Mouse (Mus musculus) bone marrow, adult 2 months (tissue): ENCODE results near the gene Sst.

Experiments used
- CTCF ChIP-seq: fragments of 200-500 bp; IDR thresholded peaks from 2 replicates; pipeline ENCODE4 v1.5.1; 2011; ENCODE audit warnings: low read length, control low read depth; ENCODE audit not compliant: control insufficient read depth, insufficient read depth
- POLR2A ChIP-seq: fragments of 200-500 bp; IDR thresholded peaks from 2 replicates; pipeline ENCODE4 v1.6.1; 2011; ENCODE audit warnings: low read depth, mild to moderate bottlenecking, control low read depth, low read length, borderline replicate concordance; ENCODE audit not compliant: control insufficient read depth

DNA sequence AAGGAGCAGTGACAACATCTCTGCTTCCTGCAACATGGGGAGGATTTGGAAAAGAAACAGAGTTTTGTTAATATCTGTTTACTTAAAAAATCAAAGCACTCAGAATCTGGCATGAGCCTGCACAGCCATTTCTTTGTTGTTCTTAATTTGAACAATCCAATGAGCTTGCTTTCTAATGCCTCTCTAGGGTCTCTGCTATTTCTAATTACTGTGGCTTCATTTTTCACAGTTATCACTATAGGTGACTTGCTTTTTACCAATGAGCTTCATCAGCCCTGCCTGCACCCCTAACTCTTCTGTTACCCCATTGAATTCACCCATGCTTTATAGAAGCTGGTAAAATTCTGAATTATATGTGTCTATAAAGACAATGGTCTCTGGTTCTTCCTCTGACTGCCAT lies 41.0 kb downstream of the Sst start:
- TF ChIP-seq CTCF (no peak), POLR2A (no peak)
